Mouse (Mus musculus) kidney, postnatal 36 days (tissue): ENCODE measurements around the gene Numbl.

ENCODE experiments used
- DNase-seq, 2 experiments: peaks; one replicate each; pipeline ENCODE4 v3.0.0; 2021 to 2022; ENCODE audit warnings: mixed read lengths in 2 of 2

Gene Numbl

GRCm38 (mm10) chr7:27258205-27258899 is at the start of gene Numbl:
Numbl (plus strand) TSS chr7:27258433.
- peak; percentile 94 to 97 for DNase-seq

GRCm38 (mm10) chr7:27212626-27213025 is 45.6 kb upstream of the Numbl start:
- DNase-seq, result no peak

GRCm38 (mm10) chr7:27218586-27218985 is 39.6 kb upstream of the Numbl start:
- no peak for DNase-seq

DNA sequence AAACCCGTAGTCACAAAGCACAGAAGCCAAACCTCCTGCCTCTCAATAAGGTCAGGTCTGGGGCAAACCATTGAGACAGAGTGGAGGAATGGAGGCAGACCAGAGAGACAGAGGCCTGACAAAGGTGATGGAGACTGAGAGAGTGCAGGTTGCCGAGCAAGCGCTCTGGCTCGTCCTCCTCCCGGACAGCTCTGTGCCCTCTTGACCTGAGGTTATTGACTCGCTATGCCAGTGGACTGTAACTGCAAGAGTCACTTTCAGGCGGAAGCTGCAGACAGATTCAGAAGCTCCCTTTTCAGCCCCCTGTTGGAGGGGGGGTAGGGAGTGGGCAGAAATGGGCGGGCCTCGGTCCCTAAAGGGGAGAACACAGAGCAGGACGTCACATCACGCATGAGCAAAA is 38.3 kb upstream of the Numbl start:
- DNase-seq, result peak; percentile 25 to 44

DNA sequence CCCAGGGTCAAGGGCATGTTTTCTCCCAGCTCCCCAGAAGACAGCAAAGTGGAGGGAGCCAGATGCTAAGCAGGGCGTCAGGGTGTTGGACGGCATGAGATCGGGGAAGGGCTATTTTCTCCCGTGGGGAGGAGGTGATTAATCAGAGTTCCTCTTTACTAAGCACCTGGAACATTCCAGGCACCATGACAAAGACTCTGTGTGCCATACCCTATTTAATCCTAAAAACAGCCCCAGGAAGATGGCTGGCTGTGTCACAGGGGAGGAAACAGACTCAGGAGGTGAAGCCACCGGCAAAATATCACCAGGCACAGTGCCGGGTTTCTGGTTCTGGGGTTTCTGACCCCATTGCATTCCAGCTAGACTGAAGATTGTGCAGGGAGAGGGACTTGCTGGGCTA is 36.3 kb upstream of the Numbl start:
- DNase-seq, result no peak

DNA sequence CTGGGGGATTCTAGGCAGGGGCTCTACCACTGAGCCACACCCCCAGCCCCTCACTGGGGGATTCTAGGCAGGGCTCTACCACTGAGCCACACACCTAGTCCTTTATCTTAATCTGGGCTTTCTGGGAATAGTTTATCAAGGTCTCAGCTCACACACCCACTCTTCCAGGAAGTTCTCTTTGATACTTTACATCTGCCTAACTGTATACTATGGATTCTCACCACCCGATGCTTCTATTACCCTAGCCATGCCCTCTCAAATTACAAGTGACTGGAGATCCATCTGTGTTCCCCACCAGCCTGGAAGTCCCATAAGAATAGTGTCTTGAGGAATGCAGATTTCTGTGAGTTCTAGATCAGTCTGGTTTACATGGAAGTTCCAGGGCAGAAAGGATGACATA is 35.7 kb upstream of the Numbl start:
- no peak for DNase-seq

- DNase-seq, result no peak
These were observed 33.2 kb upstream of the Numbl start for GRCm38 (mm10) chr7:27224877-27225575.

GRCm38 (mm10) chr7:27227276-27227675 is 31.0 kb upstream of the Numbl start:
- DNase-seq, result no peak

DNA sequence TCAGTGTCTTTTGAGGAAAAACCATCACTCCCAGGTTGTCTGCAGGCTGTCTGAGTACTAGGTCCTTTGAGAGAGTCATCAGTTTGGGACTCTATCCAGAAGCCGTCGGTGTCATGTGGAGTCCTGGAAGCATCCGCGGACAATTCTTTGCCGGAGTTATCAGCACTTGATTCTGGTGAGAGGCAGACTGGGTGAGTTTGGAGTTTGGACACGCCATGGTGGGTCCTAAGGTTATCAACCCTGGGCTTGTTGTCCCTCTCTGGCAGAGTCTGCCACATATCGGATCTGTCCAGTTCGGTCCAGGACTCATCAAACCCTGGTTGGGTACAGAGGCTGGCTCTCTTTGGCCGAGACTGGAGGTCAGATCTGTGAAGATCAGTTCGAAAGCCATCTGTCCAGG is 30.6 kb upstream of the Numbl start:
- peak in 1 of 2 experiments; percentile 17 for DNase-seq

- peak; percentile 94 to 95 for DNase-seq
These were observed 29.9 kb upstream of the Numbl start, which contains the start of gene Itpkc for GRCm38 (mm10) chr7:27228281-27228821. Itpkc (minus strand) TSS chr7:27228661.

DNA sequence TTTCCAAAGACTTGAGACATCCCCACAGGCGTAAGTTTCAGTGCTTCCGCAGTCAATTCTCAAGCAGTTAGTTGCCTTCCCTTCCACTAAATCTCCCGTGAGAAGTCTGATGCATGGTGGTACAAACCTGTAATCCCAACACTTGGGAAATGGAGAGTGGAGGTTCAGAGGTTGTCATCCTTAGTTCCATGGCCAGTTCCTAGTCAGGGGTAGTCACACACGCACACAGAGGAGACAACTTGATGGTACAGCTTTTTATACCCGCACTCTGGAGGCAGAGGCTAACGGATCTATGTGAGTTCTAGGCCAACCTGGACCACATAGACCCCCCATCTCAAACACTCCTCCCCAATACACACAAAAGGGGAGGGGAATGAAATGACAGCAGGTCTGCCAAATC is 29.4 kb upstream of the Numbl start:
- no peak for DNase-seq

GRCm38 (mm10) chr7:27230781-27231180 is 27.5 kb upstream of the Numbl start:
- no peak for DNase-seq

GRCm38 (mm10) chr7:27231693-27232331 is 26.4 kb upstream of the Numbl start:
- DNase-seq, result no peak

GRCm38 (mm10) chr7:27232781-27233281 is 25.4 kb upstream of the Numbl start, which contains the start of gene Coq8b:
Coq8b (plus strand) TSS chr7:27233023.
- peak; percentile 97 for DNase-seq

DNA sequence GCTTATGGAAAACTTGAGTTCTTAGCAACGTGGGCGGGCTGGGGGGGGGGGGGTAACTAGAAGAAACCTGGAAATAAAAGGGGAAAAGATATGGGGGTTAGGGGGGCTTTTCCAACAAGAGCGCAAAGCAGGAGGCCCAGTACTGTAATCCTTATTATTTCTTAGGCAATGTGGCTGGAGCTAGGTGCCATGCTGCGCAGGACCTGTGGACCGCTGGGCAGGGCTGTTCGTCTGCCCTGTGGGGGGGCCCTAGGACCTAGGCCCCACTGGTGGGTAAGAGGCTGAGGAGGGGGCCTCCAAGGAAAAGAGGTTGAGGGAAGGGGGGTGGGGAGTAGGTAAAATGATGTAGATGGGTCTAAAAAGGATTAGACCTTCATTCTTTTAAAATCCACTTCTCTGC is 24.9 kb upstream of the Numbl start:
- no peak for DNase-seq

GRCm38 (mm10) chr7:27235726-27236125 is 22.5 kb upstream of the Numbl start:
- no peak for DNase-seq

DNA sequence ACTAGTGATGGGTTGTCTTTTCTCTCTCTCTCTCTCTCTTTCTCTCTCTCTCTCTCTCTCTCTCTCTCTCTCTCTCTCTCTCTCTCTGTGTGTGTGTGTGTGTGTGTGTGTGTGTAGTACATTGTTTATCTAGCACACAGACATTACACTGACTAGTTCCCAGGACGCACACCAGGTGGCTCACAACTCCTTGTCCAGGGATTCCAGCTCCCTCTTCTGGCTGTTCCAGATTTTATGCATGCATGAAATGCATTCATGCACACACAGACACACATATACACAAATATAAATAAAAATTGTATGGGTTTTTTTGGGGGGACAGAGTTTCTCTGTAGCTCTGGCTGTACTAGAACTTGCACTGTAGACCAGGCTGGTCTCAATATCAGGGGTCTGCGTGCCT is 20.7 kb upstream of the Numbl start:
- no peak for DNase-seq

- DNase-seq, result no peak
These were observed 19.7 kb upstream of the Numbl start for GRCm38 (mm10) chr7:27238568-27238967.

DNA sequence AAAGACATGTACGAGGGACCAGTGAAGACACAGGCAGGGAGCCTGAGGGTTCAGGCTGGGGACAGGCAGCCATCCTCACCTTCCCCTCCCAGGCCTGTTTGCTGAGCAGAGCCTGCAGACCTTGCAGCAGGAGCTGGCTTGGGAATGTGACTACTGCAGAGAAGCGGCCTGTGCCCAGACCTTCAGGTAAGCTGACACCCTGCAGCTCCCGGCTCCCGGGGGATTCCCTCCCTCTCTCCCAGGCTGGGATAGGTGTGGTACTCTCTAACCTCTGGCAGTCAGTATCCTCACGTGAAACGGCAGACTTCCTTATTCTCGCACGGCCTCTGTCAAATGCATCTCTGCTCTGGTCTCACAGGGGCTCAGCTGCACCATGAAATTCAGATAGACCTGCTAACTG is 15.0 kb upstream of the Numbl start:
- DNase-seq, result no peak

GRCm38 (mm10) chr7:27244088-27244487 is 14.1 kb upstream of the Numbl start:
- DNase-seq, result peak in 1 of 2 experiments; percentile 41

GRCm38 (mm10) chr7:27249146-27249545 is 9.1 kb upstream of the Numbl start:
- DNase-seq, result peak in 1 of 2 experiments; percentile 62

DNA sequence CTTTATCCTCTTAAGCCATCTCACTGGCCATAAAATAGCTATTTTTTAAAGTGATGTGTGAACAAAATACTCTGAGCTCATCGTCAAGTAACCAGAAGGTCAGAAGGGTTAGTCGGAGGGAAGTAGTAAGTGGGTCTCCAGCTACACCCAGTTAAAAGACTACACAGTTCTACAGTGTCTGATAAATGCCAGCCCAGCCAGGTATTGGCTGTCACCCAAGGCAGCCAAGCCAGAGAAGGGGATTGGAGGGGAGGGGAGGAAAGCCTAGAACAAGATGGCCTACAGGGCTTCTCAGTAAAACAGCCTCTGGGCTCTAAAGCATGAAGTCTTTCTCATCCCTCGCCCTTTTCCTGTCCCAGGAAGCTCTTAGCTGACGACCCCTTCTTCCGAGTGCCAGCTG is 8.3 kb upstream of the Numbl start:
- no peak for DNase-seq

- DNase-seq, result no peak
These were observed 6.3 kb upstream of the Numbl start for GRCm38 (mm10) chr7:27251946-27252345.
